Mouse (Mus musculus) gastrocnemius, adult 8-10 months (tissue): ENCODE results near the gene Psmc3. TPM values are rescaled to one million over a fixed set of nuclear protein-coding genes. Genes with fewer than 3 reads are reported as not detected.
A peak's percentile ranks its signal among the peaks of the same experiment; 100 is the strongest.

Experiments used
- DNase-seq, 2 experiments: peaks; one replicate each; pipeline ENCODE4 v3.0.0; 2022; ENCODE audit warnings: low spot score in 2 of 2
- total RNA-seq, 4 experiments: library from RNA; stranded (reverse); gene quantifications; 2 replicates each; pipeline ENCODE4 v1.2.4; 2022

The Psmc3 gene
- total RNA-seq, 4 experiments from 2014 or later = 199 to 280 (median 234) TPM

DNA sequence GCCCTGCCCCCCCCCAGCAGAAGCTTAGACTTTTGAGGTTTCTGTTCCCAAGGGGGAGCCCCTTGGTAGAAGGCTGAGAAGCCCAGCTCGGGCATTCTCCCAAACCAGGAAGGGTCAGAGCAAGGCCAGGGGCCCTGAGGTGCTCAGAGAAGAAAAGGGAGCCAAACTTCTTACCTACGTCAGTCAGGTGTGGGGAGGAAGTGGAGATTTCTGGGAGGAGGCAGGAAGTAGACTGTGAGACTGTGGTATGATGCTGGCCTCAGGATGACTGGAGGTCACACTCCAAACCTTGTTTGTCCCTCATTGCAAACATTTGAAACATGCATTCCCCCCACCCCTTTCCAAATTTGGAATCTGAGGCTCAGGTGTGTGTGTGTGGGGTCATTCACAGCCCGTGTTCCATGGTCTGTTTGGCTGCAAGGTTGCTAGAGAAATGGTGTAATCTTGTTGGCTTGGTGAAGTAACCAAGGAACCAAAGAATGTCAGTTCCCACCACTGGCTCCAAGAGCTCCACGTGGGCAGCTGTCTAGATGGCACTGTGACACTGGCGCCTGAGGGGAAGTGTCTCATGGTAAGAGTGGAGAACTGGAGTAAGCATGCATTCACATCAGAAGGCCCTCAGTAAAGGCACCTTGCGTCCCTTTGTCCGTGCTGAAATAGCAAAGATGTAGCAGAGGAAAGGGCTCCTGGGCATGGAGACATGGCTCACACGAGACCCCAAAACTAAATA, 27.1 kb downstream of the Psmc3 start:
- DNase-seq = no peak

DNA sequence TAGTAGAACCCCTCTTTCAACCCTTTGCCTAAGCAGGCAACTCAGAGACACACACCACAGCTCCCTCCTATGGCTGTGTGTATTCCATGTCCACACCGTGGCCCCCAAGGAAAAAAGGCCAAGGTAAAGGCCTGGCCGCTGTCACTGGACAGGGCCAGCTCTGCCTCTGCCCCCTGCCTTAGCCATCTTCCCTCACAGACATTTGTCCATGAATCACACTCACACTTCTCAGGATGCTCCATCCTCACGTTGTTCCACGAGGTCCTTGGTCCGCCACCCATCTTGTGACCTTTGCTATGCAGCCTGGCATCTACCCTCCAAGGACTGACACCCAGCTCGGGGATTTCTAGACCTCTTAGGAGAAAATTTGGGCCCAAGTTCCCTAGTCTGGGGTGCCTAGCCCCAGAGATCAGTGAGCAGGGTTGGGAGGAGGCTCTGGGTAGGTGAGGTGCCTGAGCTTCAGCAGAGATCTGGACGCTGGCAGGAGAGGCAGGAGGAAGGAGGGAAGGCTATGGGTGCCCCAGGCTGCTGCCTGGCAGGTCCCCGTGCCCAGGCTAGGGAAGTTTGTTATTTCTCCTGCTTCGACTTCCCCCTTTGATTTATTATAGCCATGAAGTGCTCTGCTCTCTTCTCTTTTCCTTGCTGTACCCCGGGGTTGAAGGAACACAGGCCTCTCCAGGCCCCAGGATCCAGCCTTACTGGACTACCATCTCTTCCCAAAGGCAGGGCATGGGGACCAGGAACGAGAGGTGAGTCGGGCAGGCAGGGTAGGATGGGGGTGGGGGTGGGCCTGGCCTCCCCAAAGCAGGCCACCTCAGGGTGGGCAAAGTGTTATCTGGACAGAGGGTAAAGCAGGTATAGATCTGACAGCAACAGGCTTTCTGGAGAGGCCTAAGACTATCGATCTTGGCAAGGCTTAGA, 28.2 kb downstream of the Psmc3 start, which contains the start of gene Spi1:
Gene Spi1 (plus strand): TSS at position 616 of the 921 bp plus-strand sequence.
- no peak for DNase-seq

DNA sequence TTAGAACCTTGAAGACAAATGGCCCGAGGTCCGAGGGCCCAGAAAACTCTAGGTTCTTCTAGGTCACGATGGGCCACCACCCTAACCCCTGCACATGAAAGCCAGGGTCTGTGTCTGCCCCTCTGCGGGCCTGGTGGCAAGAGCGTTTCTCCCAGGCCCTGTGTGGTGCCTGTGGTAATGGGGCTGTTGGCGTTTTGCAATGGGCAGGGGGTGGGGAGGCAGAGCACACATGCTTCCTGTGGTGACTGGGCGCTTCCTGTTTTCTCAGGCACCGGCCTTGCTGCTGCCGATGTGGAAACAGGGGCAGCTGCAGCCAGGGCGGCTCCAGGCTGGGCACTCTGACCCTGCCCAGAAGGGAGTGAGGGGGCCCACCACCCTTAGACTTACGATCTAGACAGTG, 29.0 kb downstream of the Psmc3 start:
- DNase-seq = no peak

DNA sequence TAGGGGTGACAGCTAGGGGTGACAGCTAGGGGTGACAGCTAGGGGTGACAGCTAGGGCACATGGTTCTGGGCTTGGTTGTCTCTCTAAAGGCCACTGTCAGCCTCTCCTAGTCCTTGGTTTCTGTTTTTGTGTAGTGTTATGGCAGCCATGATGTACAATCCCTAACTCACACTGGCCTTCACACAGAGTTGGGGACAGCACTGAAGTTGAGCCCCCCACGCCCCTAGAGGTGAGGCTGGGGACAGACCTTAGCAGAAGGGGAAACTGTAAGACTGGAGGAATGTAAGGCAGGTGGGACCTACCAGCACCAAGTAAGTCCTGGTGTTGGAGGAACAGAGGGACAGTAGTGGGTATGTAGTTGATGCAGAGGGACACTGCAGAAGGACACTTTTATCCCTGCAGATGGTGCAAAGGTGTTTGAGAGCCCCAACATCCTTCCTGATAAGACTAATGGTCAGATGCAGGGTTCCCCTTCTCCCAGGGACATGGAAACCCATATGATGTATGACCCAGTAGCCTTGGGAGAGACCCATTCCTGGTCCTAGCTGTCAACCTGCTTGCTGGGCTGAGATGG, 29.6 kb downstream of the Psmc3 start:
- DNase-seq = no peak

DNA sequence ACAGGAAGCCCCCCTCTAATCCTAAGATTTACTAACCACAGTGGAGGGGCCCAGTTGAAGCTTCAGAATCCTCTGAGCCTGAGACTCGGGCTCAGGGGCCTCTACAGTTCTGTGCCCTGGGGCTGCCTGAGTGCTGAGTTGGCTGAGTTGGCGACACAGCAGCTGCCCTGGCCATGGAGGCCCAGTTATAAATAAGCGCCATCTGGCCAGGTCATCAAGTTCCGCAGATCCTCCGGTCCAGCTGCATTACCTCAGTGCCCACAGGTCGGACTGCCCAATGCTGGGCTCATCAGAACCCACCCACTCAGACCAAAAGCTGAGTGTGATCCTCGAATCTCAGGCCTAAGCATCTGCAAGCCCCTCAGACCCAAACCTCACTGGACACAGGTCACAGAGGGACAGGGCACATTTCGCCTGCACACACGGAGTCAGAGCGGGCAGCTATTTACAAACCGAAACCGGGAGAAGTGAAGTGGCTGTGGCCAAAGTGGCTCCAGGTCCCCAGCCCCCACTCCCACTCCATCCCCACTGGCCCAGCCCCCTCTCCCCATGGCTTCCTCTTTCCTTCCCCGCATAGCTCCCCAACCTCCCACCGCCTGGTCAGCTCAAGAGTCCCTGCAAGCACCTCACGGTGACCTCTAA, 30.5 kb downstream of the Psmc3 start:
- DNase-seq = peak; percentile 63 to 78

DNA sequence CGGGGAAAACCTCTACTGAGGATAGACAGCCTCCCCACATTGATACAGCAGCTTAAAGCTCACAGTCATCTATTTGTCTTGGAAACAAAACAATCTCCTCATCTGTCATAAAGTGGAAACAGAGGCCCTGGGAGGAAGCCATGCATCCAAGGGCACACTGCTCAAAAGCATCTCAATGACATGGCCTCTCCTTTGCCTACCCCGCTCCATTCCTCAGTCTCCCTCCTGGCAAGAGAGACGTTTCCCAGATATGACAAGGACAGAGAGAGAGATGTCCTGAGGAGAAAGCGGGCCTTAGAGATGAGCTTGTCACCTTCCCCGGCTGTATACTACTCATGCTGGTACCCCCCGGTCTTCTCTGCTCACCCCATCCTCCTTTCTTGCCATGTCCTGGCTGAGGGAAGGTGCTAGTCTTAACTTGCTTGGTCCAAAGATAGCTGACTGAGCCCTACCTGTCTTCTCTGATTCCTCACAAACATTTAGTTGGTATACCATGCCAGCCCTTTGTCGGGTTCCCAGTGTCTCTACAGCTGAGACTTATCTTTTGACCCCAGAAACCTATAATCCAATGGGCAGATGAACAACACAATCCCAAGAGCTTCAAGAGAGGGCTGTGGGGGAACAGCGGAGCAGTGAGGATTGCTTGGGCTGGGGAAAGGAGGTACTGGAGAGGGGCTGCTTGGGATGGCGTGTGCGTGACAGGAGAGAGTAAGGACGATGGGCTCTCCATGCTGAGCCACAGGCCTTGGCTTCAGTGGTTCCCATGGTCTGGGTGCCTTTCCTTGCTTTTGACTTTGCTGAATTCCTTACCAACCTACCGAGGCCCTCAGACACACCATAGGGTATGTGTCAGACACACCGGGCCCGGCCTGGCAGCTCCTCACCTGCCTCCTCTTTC, 31.9 kb downstream of the Psmc3 start:
- no peak for DNase-seq

DNA sequence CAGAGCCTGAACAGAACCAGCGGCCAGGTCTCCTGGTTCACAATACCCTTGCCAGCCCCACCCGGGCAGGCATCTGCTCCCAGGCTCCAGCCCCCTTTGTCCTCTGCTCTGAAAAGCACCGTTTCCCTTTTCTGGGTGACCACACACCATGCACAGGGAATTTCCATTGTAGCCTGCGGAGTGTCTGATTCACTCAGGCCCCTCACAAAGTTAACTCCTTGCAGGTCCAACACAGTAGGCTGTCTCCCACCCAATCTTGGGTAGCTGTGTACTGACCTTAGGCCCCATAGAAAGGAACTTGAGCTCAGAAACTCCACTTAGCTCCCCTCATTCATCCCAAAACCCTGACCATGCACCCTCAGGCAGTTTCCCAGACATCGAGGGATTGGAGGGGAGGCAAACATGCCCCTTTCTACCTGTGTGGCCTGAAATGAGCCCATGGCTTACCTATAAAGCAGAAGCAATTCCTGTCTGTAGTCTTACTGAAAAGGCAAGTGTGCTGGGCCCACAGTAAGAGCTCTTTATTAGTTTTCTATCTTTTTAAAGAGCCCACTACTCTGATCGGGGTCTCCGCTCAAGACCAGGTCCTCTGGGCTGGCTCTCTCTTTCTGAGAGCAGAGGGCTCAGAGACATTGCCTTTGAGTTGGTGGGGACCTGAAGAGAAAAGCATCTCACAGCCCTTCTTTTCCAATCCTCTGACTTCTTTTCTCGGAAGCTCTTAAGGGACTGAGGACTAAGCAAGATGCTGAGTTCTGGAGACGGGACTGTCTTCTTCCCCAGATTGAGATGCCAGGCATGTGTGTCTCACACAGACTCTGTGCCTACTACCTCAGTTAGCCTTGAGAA, 32.8 kb downstream of the Psmc3 start:
- DNase-seq = no peak

DNA sequence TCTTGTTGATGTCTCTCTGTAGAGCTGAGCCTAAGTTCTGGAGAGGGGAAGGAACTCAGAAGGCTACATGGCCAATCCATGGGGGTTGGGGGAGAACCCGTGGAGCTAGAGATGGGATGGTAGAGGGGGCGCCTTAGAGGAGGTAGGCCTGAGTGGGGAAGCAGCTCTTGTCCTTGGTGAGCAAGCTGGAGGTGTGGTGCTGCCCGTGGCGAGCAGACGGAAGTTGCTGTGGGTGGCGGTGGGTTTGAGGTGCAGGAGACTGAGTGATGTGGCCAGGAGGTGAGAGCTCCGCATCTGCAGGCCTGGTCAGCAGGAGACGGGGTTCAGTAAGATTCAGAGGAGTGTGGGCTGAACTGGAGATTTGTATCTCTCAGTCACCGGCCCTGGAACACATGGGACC, 33.6 kb downstream of the Psmc3 start:
- no peak for DNase-seq

DNA sequence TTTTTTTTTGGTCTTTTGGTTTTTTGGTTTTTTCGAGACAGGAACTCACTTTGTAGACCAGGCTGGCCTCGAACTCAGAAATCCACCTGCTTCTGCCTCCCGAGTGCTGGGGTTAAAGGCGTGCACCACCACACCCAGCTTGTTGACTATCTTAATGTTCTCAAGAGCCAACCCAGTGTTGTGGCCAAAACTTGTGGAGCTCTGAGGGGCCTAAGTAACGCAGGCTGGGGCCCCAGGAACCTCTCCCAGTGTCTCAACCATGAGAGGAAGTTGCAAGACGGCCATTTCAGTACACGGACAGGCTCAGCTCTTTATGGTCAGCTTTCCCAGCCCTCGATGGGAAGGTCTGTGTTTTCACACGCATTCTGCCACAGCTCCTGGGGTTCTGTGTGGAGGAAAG, 35.2 kb downstream of the Psmc3 start:
- DNase-seq = no peak

DNA sequence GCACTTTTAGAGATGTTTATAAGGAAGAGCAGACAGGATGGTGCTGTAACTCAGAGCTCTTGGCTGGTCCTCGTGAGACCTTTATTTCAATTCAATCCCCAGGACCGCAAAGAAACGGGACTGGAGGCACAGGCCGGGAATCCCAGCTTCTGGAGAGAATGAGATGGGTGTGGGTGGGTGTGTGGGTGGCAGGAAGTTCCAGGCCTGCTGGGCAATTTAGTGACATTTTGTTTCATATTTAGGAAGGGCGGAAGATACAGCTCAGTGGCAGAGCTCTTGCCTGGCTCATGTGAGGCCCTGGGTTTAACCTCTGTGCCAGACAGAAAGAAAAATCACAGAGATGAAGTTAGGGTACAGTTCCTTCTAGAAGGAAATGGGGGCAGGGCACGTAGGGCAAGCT, 36.4 kb downstream of the Psmc3 start:
- no peak for DNase-seq

DNA sequence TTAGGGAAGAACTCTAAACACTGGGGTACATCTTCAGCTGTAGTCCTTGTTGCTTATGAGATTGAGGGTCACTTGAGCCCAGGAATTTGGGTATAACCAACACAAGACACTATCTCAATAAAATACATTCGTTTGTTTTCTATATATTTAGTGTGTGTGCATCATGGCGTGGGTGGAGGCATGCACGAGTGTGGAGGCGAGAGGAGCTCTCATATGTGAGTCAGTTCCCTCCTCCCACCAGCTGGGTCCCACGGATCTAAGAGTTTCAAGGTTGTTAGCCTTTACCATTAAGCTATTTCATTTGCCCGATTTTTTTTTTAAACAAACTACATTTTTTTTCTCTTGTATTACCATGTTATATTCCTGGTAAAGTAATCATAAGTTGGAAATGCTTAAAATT, 37.0 kb downstream of the Psmc3 start:
- no peak for DNase-seq

DNA sequence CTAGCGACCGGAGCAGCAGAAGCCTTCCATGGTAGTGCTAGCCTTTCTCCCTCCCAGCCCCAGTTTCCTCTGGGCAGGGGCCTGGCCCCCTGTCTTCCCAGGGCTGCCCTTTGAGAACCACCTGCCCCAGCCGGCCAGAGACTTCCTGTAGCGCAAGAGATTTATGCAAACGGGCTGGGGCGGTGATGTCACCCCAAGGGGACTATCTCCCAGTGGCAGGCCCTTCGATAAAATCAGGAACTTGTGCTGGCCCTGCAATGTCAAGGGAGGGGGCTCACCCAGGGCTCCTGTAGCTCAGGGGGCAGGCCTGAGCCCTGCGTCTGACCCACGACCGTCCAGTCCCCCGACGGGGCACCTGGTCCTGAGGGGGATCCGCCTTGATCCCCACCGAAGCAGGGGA, 42.7 kb downstream of the Psmc3 start:
- DNase-seq = no peak

DNA sequence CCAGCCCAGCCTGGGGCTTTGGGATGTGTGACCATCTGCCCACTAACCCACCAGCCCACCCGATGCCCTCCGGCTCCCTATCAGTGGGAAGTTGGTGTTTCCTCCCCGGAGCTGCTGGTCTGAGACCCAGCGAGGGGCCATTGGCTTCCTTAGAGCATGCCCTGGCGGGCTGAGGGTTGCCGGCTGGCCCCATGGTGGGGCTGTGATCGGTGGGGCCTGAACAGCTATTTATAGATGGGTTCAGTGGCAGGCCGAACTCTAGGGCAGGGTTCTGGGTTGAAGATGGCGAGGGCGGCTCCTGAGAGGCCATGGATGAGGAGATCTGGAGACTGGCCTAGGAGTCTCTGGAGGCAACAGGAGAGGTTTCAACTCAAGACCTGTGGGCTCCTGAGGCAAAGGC, 43.2 kb downstream of the Psmc3 start:
- no peak for DNase-seq

DNA sequence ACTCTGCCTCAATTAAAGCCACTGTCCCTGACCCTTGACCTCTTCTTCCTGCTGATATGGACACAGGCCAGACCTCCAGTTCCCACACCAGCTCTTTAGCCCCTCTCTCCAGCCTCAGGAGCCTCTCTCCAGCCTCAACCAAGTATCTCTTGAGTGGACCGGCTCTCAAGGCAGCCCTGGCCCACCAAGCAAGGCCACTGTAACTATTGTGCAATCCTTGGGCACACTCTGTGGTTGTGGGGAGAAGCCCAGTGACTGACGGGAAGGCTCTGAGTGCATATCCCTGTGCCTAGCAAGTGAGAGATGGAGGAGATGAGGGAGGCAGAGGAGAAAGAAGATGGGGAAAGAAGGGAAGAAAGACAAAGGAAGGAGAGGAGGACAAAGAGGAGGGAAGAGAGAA, 44.3 kb downstream of the Psmc3 start:
- DNase-seq = no peak

DNA sequence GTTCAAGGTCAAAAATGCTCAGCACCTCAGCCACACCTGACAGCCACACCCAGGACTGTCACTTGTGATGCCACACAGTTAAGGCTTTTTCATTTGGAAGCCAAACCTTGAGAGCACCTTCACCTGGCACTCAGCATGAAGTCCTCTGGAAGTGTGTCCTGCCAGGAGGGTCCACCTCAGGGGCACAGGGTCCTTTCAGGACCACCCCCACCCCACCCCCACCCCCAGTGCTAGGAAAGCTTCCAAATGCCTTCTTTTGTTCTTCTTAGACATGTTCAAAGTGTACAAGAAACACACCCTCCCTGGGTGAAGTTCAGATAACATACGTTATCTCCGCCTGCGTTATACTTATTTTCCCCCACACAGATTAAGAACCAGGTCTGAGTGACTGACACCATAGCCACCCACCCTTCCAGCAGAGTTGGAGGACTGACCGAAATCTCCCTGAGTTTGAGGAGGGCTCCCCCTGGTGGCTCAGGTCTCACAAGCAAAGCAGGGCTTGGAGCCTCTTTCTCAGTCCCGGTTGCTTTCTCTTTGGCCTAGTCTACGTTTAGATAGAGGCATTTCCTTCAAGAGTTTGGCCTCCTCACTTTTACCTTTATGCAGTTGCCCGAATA, 47.4 kb downstream of the Psmc3 start:
- peak; percentile 84 to 88 for DNase-seq

DNA sequence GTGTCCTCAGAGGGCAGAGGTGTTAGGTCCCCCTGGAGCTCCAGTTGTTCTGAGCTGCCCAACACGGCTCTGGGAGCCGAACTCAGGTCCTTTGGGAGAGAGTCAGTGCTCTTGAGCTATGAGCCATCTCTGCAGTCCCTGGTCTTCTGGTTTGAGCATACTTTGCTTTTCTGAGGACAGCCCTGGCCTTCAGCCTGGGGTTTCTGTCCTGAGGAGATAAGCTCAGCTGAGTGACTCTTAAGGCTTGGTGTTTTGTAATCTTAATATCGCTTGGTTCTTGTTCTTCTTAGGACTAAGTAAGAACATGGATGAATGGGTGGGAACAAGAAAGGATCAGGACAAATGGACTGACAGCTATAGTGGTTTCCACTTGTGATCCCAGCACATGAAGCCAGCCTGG, 54.3 kb downstream of the Psmc3 start:
- no peak for DNase-seq

DNA sequence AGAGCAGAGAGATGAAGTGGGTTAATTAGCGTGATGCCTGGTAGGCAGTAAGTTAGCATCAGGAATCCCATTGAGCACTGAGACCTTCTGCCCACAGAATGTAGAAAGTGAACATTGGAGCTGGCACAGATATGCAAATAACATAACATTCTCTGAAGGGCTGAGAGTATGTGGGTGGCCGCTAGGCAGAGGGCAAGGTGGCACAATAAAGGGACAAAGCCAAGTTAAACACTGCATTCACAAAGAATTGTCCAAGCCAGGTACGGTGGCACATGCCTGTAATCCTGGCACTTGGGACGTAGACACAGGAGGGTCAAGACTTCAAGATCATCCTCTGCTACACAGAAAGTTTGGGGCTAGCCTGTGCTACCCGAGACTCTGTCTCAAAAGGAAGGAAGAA, 55.4 kb downstream of the Psmc3 start:
- DNase-seq = no peak

DNA sequence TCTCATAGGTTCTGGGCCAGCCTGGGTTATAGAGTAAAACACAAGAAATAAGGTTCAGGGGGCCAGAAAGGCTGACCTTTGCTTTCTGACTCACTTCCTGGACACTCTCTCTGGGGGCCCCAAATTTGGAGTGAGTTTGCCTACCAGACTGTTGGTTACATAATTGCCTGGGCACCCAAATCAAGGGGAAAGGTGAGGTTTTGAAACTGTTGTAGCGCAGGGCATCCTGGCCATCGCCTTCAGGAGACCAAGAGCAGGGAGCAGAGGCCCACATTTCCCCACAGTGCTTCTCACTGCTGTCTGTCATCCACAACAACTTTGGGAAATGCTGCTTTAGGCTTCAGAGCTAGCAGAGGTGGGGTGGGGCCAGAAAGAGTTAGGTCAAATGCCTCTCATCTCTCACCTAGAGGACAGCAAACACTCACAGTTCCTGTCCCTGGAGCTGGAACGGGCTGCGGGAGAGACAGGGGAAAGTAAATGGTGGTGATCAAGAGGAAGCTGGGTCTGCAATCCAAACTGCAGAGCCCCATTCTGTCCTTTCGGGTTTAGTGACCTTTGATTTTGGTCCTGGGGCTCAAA, 56.1 kb downstream of the Psmc3 start:
- DNase-seq = no peak

DNA sequence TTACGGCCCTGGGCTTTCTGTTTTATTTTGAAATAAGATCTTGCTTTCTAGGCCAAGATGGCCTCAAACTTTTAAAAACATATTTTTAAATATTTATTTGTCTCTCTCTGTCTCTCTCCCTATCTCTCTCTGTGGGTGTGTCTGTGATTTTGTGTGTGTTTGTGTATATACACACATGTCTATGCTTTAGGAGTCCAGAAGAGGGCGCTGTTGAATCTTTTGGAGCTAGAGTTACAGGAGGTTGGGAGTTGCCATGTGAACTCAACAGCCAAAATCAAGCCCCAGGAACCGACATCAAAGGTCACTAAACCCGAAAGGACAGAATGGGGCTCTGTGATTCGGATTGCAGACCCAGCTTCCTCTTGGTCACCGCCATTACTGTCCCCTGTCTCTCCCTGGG, 56.6 kb downstream of the Psmc3 start:
- DNase-seq = no peak
